Mouse (Mus musculus): ENCODE measurements around the gene Mctp1. TPM values are rescaled to one million over a fixed set of nuclear protein-coding genes. Genes with fewer than 3 reads are reported as not detected.
"Not testable (repeated sequence)": the region's sequence is repeated elsewhere in the genome, so short reads cannot be mapped to it uniquely, and the experiment has no call there.

Gene Mctp1
- polyA plus RNA-seq (2015; fragmentation: Nextera tagmentation; extraction: Ambion mirVana) = 3.9 and 4.4 TPM in 2 replicates

DNA sequence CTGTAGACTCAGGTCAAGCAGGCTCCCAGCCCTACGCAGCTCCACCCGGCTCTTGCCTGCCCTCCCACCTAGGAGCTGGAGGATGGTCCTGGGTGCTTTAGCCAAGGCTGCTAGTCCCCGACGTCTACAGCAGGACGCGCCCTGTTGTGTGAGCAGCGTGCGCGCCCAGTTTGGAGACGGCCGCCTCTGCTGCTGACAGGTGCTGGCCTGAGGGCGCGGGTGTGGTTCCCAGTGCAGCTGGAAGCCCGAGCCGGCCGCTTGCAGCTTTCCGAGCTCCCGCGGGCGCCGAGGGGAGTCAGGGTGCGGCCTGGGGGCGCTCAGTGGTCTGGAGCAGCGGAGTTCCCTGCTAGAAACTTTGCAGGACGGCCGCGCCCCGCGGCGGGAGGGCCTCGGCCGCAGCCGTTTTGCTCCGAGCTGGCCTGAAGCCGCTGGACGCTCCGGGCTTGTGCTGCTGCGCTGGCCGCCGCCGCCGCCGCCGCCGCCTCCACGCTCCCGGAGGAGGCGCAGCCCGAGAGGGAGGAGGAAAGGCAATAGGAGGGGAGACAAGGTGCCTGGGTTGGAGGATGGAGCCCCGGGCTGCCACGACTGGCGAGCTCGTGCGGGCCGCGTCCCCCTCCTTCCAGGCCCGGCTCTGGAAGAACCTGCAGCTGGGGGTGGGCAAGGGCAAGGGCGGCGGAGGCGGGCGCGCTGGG is at the start of gene Mctp1:
Mctp1 (plus strand) TSS at position 564 of the 692 bp plus-strand sequence.
- TF ChIP-seq EP300 (IDR thresholded peaks at IDR 0.05) (no peak), CTCF (IDR thresholded peaks at IDR 0.05) (peak; percentile 2; the same call in 1 of the 2 replicates)
- Histone ChIP-seq H3K9ac (replicated peaks; ENCODE audit: low read depth) (no peak within 1 kb of the TSS), H3K4me2 (replicated peaks; ENCODE audit: low read depth, low read length) (peak within 1 kb of the TSS; percentile 95), H3K27ac (ENCODE audit: low read length) (no peak within 1 kb of the TSS), H3K27me3 (replicated peaks; ENCODE audit: insufficient read depth, low read length) (peaks cover 14% of the 10 kb centered on the region; the same call in 1 of the 2 replicates), H3K36me3 (ENCODE audit: insufficient read depth, low read length) (no peaks in the 10 kb centered on the region), H3K4me3 (ENCODE audit: low read depth, low read length) (peak within 1 kb of the TSS; percentile 51), H3K9me3 (ENCODE audit: low read length) (no peaks in the 10 kb centered on the region), H3K4me1 (ENCODE audit: insufficient read depth, low read depth, low read length) (peaks cover 3% of the 10 kb centered on the region; the same call in 1 of the 2 replicates)
- ATAC-seq (peak; percentile 92), DNase-seq (ENCODE audit: low spot score) (peak; percentile 81)
- WGBS = under 1% methylated on average over 55 of the region's 62 CpGs

DNA sequence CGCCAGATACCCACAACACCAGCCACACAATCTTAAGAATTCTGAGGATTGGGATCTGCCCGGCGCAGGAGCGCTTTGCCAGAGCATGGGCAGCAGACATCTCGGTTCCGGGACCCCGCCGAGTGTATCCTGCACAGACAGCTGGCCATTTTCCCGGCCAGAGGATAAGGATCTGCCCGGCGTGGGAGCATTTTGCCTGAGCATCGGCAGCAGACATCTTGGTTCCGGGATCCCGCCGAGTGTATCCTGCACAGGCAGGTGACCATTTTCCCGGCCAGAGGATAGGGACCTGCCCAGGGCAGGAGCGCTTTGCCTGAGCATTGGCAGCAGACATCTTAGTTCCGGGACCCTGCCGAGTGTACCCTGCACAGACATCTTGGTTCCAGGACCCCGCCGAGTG is 38.4 kb upstream of the Mctp1 start:
- H3K27me3 ChIP-seq (replicated peaks; ENCODE audit: insufficient read depth, low read length); H3K9me3 ChIP-seq (ENCODE audit: low read length); H3K36me3 ChIP-seq (ENCODE audit: insufficient read depth, low read length); ATAC-seq; H3K4me2 ChIP-seq (replicated peaks; ENCODE audit: low read depth, low read length); H3K4me3 ChIP-seq (ENCODE audit: low read depth, low read length); H3K9ac ChIP-seq (replicated peaks; ENCODE audit: low read depth); H3K27ac ChIP-seq (ENCODE audit: low read length); H3K4me1 ChIP-seq (ENCODE audit: insufficient read depth, low read depth, low read length); DNase-seq (ENCODE audit: low spot score): not testable (repeated sequence)
- 66% methylated on average over 18 of the region's 21 CpGs for WGBS

DNA sequence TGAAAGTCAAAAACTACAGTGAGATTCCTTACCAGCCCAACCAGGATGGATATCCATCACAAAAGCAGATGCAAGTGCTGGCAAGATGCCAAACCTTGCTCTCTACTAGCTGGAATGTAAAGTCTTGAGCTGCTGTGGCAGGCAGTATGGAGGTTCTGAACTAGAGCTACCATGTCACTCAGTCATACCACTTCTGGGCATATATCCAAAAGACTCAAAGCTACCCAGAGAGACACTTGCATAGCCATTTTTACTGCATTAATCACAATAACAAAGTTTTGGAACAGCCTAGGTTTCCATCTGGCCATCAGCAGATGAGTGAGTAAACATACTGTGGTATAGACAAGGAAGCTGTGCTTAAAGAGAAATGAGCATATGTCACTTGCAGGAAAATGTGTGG is 25.6 kb upstream of the Mctp1 start:
- no peak overlapping the region for H3K9ac ChIP-seq (replicated peaks; ENCODE audit: low read depth)
- no peaks in the 10 kb centered on the region for H3K27me3 ChIP-seq (replicated peaks; ENCODE audit: insufficient read depth, low read length)
- H3K36me3 ChIP-seq (ENCODE audit: insufficient read depth, low read length) = no peaks in the 10 kb centered on the region
- DNase-seq (ENCODE audit: low spot score) (no peak), ATAC-seq (no peak)
- H3K27ac ChIP-seq (ENCODE audit: low read length) = no peak overlapping the region
- TF ChIP-seq CTCF (IDR thresholded peaks at IDR 0.05) = no peak
- no peak for TF ChIP-seq EP300 (IDR thresholded peaks at IDR 0.05)
- no peaks in the 10 kb centered on the region for H3K9me3 ChIP-seq (ENCODE audit: low read length)
- no peaks in the 10 kb centered on the region for H3K4me1 ChIP-seq (ENCODE audit: insufficient read depth, low read depth, low read length)
- H3K4me3 ChIP-seq (ENCODE audit: low read depth, low read length) = no peak overlapping the region
- no peak overlapping the region for H3K4me2 ChIP-seq (replicated peaks; ENCODE audit: low read depth, low read length)

DNA sequence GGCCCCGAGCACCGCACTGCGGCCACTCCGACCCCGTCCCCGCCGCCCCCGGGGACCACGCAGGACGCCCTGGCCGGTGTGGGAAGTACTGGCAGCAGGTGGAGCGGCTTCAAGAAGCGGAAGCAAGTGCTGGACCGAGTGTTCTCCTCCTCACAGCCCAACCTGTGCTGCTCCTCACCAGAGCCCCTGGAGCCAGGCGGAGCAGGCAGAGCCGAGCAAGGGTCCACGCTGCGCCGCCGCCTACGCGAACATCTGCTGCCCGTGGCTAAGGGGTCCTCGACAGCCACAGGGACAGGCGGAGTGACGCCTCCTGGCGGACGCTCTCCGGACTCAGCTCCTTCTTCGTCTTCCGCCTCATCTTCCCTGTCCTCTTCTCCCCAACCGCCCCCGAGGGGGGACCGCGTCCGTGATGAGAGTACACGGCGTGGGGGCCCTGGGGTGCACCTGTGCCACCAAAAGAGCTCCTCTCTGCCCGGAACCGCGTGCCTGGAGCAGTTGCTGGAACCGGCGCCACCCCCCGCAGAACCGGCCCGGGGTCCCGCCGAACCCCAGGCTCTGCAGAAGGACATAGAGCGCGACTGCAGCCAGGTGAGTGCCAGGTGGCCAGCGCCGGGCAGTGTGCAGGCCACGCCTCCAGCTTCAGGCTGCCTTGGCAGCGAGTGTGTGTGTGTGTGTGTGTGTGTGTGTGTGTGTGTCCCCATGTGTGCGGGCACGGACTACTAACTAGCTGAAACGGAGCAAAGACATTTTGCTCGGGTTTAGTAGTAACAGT is 515 bp downstream of the Mctp1 start:
- Histone ChIP-seq H3K4me3 (ENCODE audit: low read depth, low read length) (peak overlapping the region; percentile 51), H3K9me3 (ENCODE audit: low read length) (no peaks in the 10 kb centered on the region), H3K27me3 (replicated peaks; ENCODE audit: insufficient read depth, low read length) (peaks cover 14% of the 10 kb centered on the region; the same call in 1 of the 2 replicates), H3K4me2 (replicated peaks; ENCODE audit: low read depth, low read length) (peak overlapping the region; percentile 95), H3K9ac (replicated peaks; ENCODE audit: low read depth) (no peak overlapping the region), H3K4me1 (ENCODE audit: insufficient read depth, low read depth, low read length) (peaks cover 3% of the 10 kb centered on the region; the same call in 1 of the 2 replicates), H3K36me3 (ENCODE audit: insufficient read depth, low read length) (no peaks in the 10 kb centered on the region), H3K27ac (ENCODE audit: low read length) (no peak overlapping the region)
- ATAC-seq (peak; percentile 65), DNase-seq (ENCODE audit: low spot score) (peak; percentile 30)
- 2% methylated on average over 58 of the region's 58 CpGs for WGBS
- TF ChIP-seq EP300 (IDR thresholded peaks at IDR 0.05) = no peak
- peak; percentile 61 for TF ChIP-seq CTCF (IDR thresholded peaks at IDR 0.05)

DNA sequence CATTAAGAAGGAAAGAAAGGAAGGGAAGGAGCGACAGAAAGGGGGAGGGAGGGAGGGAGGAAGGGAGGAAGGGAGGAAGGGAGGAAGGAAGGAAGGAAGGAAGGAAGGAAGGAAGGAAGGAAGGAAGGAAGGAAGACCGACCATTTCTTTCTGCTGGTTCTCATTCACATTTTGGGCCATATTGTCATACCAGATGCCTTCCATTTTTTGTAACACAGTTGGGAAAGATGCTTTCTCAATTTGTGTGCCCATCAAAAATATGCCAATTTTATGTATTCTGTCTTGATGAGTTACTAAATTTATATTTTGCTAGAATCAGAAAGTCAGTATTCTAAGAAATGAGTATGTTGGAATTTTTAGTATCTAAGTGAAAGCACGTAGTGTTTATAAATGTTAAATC is 4.3 kb downstream of the Mctp1 start:
- Histone ChIP-seq H3K9me3 (ENCODE audit: low read length) (no peaks in the 10 kb centered on the region), H3K36me3 (ENCODE audit: insufficient read depth, low read length) (no peaks in the 10 kb centered on the region), H3K4me1 (ENCODE audit: insufficient read depth, low read depth, low read length) (peaks cover under 1% of the 10 kb centered on the region; the same call in 1 of the 2 replicates), H3K4me3 (ENCODE audit: low read depth, low read length) (no peak overlapping the region), H3K27ac (ENCODE audit: low read length) (no peak overlapping the region), H3K9ac (replicated peaks; ENCODE audit: low read depth) (no peak overlapping the region), H3K4me2 (replicated peaks; ENCODE audit: low read depth, low read length) (no peak overlapping the region), H3K27me3 (replicated peaks; ENCODE audit: insufficient read depth, low read length) (peaks cover 5% of the 10 kb centered on the region; the same call in 1 of the 2 replicates)
- TF ChIP-seq CTCF (IDR thresholded peaks at IDR 0.05) (no peak), EP300 (IDR thresholded peaks at IDR 0.05) (no peak)
- ATAC-seq (no peak), DNase-seq (ENCODE audit: low spot score) (no peak)
- 67% methylated on average over 3 of the region's 3 CpGs for WGBS

DNA sequence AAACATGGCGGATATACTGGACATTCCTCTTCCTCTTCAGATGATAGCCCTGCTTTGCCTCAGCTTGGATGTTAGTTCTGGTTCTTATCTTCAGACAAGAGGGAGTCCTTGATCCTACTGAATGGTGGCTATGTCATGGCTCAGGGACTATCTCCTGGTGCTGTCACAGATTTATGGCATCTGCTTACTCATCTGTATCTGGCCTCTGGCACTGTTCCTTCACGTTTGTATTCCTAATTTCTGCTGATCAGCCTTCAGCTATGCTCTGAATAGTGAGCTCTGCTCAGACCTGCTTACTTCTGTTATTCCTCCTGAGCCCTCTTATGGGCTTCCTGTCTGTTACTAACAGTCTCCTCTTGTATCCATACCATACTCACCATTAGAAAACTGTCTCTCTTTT is 7.6 kb downstream of the Mctp1 start:
- no peak overlapping the region for H3K9ac ChIP-seq (replicated peaks; ENCODE audit: low read depth)
- no peaks in the 10 kb centered on the region for H3K9me3 ChIP-seq (ENCODE audit: low read length)
- no peaks in the 10 kb centered on the region for H3K36me3 ChIP-seq (ENCODE audit: insufficient read depth, low read length)
- H3K4me3 ChIP-seq (ENCODE audit: low read depth, low read length) = no peak overlapping the region
- TF ChIP-seq EP300 (IDR thresholded peaks at IDR 0.05) (no peak), CTCF (IDR thresholded peaks at IDR 0.05) (no peak)
- no peak overlapping the region for H3K4me2 ChIP-seq (replicated peaks; ENCODE audit: low read depth, low read length)
- WGBS = 49% methylated on average over 2 of the region's 2 CpGs
- no peaks in the 10 kb centered on the region for H3K27me3 ChIP-seq (replicated peaks; ENCODE audit: insufficient read depth, low read length)
- H3K4me1 ChIP-seq (ENCODE audit: insufficient read depth, low read depth, low read length) = no peaks in the 10 kb centered on the region
- no peak for DNase-seq (ENCODE audit: low spot score)
- no peak overlapping the region for H3K27ac ChIP-seq (ENCODE audit: low read length)
- no peak for ATAC-seq

All from lung, postnatal 0 days (tissue).